Mouse (Mus musculus) spleen, adult 2 months (tissue): Measurements from ENCODE around the gene Krt35. TPM values are rescaled to one million over a fixed set of nuclear protein-coding genes. Genes with fewer than 3 reads are reported as not detected.

Source experiments
- DNase-seq, 2 experiments: peaks; one replicate each; pipeline versions ENCODE4 v3.0.0 to v3.0.0-alpha.2; 2012 to 2021; ENCODE audit warnings: low spot score in 2 of 2, low read depth in 1 of 2
- H3K27ac ChIP-seq: fragments of 200-500 bp; 2 replicates; pipeline ENCODE4 v1.5.1; 2012; ENCODE audit warnings: low read length, inconsistent platforms; ENCODE audit not compliant: insufficient read depth
- H3K27me3 ChIP-seq: fragments of 200-500 bp; 2 replicates; pipeline ENCODE4 v1.6.1; 2012; ENCODE audit warnings: mild to moderate bottlenecking, moderate library complexity, low read length, inconsistent platforms; ENCODE audit not compliant: control insufficient read depth, insufficient read depth
- H3K36me3 ChIP-seq: fragments of 200-500 bp; 2 replicates; pipeline ENCODE4 v1.6.1; 2012; ENCODE audit warnings: mild to moderate bottlenecking, low read length, inconsistent platforms; ENCODE audit not compliant: control insufficient read depth, insufficient read depth
- H3K4me1 ChIP-seq: fragments of 200-500 bp; 2 replicates; pipeline ENCODE4 v1.6.1; 2011; ENCODE audit warnings: inconsistent platforms; ENCODE audit not compliant: control insufficient read depth, insufficient read depth, insufficient read length
- H3K4me3 ChIP-seq: fragments of 200-500 bp; 2 replicates; pipeline ENCODE4 v1.5.1; 2011; ENCODE audit warnings: mild to moderate bottlenecking, inconsistent platforms; ENCODE audit not compliant: insufficient read depth, insufficient read length; ENCODE audit errors: extremely low read depth
- CTCF ChIP-seq: fragments of 200-500 bp; IDR thresholded peaks from 2 replicates; pipeline ENCODE4 v1.5.1; 2011; ENCODE audit warnings: mild to moderate bottlenecking, inconsistent platforms; ENCODE audit not compliant: insufficient read depth, insufficient read length, insufficient replicate concordance; ENCODE audit errors: extremely low read depth
- POLR2A ChIP-seq: fragments of 200-500 bp; IDR thresholded peaks from 2 replicates; pipeline ENCODE4 v1.6.1; 2011; ENCODE audit warnings: low read depth, low read length, inconsistent platforms
- WGBS: fragments of 180-500 bp; shearing (Covaris S2); methylation state at CpG from one replicate; pipeline ENCODE4 v1.1.7; 2018; 5-methylcytosine and 5-hydroxymethylcytosine counted together
- polyA plus RNA-seq: library from polyadenylated mRNA; depleted of rRNA; stranded (reverse); fragments of >200 nt; gene quantifications from 2 replicates; pipeline ENCODE4 v1.2.3, GENCODE M21; 2012

Gene Krt35
- polyA plus RNA-seq, 1 experiment, result not detected

GRCm38 (mm10) chr11:100124901-100125300 lies 28.9 kb upstream of the Krt35 start:
- no peaks in the 10 kb centered on the region for H3K36me3 ChIP-seq
- no peak overlapping the region for H3K4me3 ChIP-seq
- DNase-seq, result no peak
- TF ChIP-seq POLR2A, result no peak
- no peak for TF ChIP-seq CTCF
- no peak overlapping the region for H3K27ac ChIP-seq
- H3K4me1 ChIP-seq, result no peaks in the 10 kb centered on the region
- H3K27me3 ChIP-seq, result no peaks in the 10 kb centered on the region
- 82% methylated on average over 7 of the region's 7 CpGs for WGBS

GRCm38 (mm10) chr11:100121466-100121865 lies 25.4 kb upstream of the Krt35 start, which contains the start of gene Krt13:
TSS of gene Krt13 (minus strand) at chr11:100121566.
- Histone ChIP-seq H3K36me3 (no peaks in the 10 kb centered on the region), H3K27ac (no peak within 1 kb of the TSS), H3K4me3 (no peak within 1 kb of the TSS), H3K27me3 (no peaks in the 10 kb centered on the region), H3K4me1 (no peaks in the 10 kb centered on the region)
- no peak for DNase-seq
- 56% methylated on average over 3 of the region's 3 CpGs for WGBS
- no peak for TF ChIP-seq CTCF
- no peak for TF ChIP-seq POLR2A

GRCm38 (mm10) chr11:100120331-100120730 lies 24.3 kb upstream of the Krt35 start:
- Histone ChIP-seq H3K4me3 (no peak overlapping the region), H3K36me3 (no peaks in the 10 kb centered on the region), H3K27me3 (no peaks in the 10 kb centered on the region), H3K27ac (no peak overlapping the region), H3K4me1 (no peaks in the 10 kb centered on the region)
- DNase-seq, result no peak
- TF ChIP-seq CTCF (no peak), POLR2A (no peak)
- WGBS, result 86% methylated on average over 5 of the region's 5 CpGs

DNA sequence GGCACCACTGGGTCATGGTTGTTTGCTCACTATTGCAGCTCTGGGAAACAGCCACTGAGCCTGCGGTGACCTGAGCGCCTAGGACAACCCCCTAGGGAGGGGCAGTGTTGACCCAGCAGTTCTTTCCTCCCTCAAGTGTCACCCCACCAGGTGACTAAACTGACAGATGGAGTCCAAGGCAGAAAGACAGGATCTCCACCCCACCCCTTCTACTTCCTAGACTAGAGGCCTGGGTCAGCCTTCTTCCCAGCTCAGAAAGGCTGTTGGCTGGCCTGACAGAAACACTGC lies 17.6 kb upstream of the Krt35 start:
- no peak for DNase-seq
- WGBS, result 81% methylated on average over 2 of the region's 2 CpGs
- no peaks in the 10 kb centered on the region for H3K36me3 ChIP-seq
- no peaks in the 10 kb centered on the region for H3K4me1 ChIP-seq
- H3K27me3 ChIP-seq, result no peaks in the 10 kb centered on the region
- H3K27ac ChIP-seq, result no peak overlapping the region
- H3K4me3 ChIP-seq, result no peak overlapping the region
- TF ChIP-seq POLR2A (no peak), CTCF (no peak)

DNA sequence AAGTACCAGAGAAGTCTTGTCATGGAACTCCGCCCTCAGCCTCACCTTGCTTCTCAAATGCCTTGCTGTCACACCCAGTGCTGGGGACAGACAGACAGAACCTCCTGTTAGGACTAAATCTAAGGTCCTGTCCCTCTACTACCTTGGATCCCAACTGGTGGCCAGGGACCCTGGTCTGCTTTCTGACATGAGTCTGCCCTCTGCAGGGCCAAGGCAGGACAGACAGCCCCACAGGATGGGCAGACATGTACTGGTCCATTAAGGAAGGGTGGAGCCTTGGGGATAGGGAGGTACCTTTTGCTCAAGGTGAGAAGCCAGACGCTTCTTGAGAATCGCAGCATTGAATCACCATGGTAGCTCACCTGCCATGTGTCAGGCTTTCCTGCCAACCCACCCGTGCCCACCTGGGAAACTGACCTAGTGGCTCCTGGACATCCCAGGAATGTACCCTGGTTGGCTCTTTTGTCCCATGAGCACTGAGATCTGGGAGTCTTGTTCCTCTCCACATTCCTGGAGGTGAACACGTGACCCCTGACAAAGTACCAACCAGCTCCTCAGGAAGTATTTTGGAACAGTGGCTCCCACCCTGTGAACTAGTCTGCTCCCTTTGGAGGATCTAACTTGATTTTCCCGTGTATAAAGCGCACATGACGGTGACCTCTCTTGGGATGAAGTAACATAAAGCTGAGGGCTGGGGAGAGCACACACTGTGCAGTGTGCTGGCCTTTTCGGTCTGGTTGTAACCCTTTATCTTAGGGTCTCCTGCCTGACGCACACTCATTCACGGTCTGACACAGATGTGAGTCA lies 17.1 kb upstream of the Krt35 start:
- 85% methylated on average over 11 of the region's 11 CpGs for WGBS
- H3K27me3 ChIP-seq, result no peaks in the 10 kb centered on the region
- DNase-seq, result no peak
- H3K4me1 ChIP-seq, result no peaks in the 10 kb centered on the region
- TF ChIP-seq CTCF (no peak), POLR2A (no peak)
- H3K27ac ChIP-seq, result no peak overlapping the region
- H3K36me3 ChIP-seq, result no peaks in the 10 kb centered on the region
- no peak overlapping the region for H3K4me3 ChIP-seq

GRCm38 (mm10) chr11:100105576-100106122 lies 9.6 kb upstream of the Krt35 start, which contains the start of gene Krt36:
TSS of gene Krt36 (minus strand) at chr11:100105626.
- no peak within 1 kb of the TSS for H3K4me3 ChIP-seq
- no peak within 1 kb of the TSS for H3K27ac ChIP-seq
- 80% methylated on average over 6 of the region's 6 CpGs for WGBS
- no peaks in the 10 kb centered on the region for H3K27me3 ChIP-seq
- DNase-seq, result no peak
- no peaks in the 10 kb centered on the region for H3K36me3 ChIP-seq
- TF ChIP-seq POLR2A, result no peak
- no peak for TF ChIP-seq CTCF
- no peaks in the 10 kb centered on the region; the same call in 1 of the 2 replicates for H3K4me1 ChIP-seq
